Mouse (Mus musculus) adrenal gland, postnatal 36 days (tissue): ENCODE data around the gene Tm6sf2. TPM values are rescaled to one million over a fixed set of nuclear protein-coding genes. Genes with fewer than 3 reads are reported as not detected.
"Not testable (repeated sequence)": the region's sequence is repeated elsewhere in the genome, so short reads cannot be mapped to it uniquely, and the experiment has no call there.

ENCODE experiments used
- DNase-seq, 2 experiments: peaks; one replicate each; pipeline ENCODE4 v3.0.0; 2021; ENCODE audit warnings: mixed read lengths in 1 of 2
- long read RNA-seq, 2 experiments: library from polyadenylated mRNA; stranded (forward); transcript quantifications; one replicate each; pipeline ENCODE4 v2.0.0; 2021; ENCODE audit warnings: borderline sequencing depth in 2 of 2
- total RNA-seq, 2 experiments: library from RNA; stranded (reverse); gene quantifications; 2 replicates each; pipeline ENCODE4 v1.2.3; 2021

Tm6sf2 gene
- 1 to 10 TPM in 1 of 2 experiments, under 1 TPM in 1; 0.56 to 1.1 TPM for total RNA-seq
- long read RNA-seq, experiment 1, result 0 reads
- long read RNA-seq, experiment 2, result 0 reads

DNA sequence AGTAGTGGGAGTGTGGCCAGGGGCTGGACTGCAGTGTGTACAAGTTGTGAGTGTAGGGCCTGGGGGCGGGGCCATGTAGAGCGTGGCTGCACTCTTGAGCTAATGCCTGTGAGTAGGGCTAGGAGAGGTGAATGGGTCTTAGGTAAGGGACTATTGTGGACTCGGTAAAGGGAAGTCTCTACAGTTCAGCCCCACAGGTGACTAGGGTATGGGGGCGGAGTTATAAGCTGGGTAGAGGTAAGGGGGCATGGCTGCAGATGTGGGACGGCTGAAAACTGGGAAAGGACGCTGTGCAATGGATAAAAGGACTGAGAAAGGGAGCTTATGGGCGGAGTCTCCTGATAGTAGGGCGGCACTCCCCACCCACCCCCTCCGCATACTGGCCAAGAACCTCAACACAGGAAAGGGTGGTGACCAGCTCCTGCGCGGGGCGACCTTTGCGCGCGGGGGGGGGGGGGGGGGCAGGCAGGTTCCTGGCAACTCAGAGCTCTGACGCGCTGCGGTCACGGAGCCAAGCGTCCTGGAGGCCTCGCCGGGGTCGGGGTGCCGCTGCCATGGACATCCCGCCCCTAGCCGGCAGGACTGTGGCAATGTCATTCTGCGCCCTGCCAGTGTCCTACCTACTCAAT lies at the start of gene Tm6sf2:
Tm6sf2 (plus strand) TSS at position 484 of the 629 bp plus-strand sequence.
- peak; percentile 44 to 72 for DNase-seq

DNA sequence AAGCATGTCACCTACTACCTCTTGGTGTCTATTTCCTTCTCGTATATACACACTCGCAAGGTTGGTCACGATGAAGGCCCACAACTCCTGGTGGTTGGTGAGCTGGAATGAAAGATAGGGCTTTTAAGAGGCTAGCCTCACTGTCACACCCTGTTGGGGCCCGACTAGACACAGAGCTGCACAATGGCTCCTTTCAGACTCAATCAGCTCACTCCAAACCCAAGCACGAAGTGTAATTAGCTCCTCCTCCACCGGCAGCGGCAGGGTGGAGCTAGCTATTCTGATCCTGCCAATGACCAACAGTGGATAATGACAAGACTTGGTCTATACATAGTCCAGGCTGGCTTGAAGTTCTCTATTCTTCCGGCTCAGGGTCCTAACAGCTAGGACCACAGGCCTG lies 49.1 kb upstream of the Tm6sf2 start:
- DNase-seq, result no peak

DNA sequence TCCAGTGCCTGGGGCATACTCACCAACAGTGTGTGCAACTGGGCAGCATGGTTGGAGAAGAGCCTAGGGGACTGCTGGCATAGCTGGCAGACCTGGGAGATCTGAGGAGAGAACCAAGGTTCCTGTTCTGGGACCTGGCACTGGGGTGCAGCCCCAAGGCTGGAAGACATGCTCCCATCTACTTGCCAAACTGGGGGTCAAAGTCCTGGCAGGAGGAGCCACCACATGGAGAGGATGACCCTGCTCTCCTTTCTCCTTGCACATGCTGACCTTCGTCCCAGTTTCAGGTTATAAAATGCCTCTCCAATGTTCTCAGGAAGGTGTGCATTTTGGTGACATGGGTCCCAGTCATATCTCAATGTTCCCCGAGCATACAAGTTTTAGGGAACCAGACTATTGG lies 46.6 kb upstream of the Tm6sf2 start:
- DNase-seq, result no peak

DNA sequence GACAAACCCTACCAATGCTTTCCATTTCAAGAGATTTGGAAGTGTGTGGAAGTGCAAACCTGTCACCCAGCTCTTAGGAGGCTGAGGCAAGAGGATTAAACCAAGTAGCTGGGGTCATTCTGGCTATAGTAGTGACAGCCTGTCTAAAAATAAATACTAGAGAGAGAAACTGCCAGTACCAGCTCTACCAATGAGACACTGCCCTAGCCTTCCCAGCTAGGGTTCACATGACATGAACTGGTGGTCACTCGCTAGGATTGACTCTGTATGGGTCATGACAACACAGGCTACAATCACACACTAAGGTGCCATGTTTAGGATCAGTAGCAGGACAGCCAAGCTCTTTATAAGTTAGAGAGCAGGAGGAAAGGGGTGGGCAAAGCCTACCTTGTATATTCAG lies 42.5 kb upstream of the Tm6sf2 start:
- DNase-seq, result no peak

GRCm38 (mm10) chr8:70037994-70038393 lies 34.7 kb upstream of the Tm6sf2 start:
- no peak for DNase-seq

- peak in 1 of 2 experiments; percentile 41 for DNase-seq
These were observed 30.7 kb upstream of the Tm6sf2 start for GRCm38 (mm10) chr8:70041885-70042546.

GRCm38 (mm10) chr8:70042583-70043455 lies 29.9 kb upstream of the Tm6sf2 start, which contains the start of the genes Mau2 and Sugp1:
Gene Mau2 (minus strand): TSS chr8:70042734.
Gene Sugp1 (plus strand): TSS chr8:70042813.
- peak; percentile 97 to 98 for DNase-seq

- DNase-seq, result no peak
These were observed 28.7 kb upstream of the Tm6sf2 start for GRCm38 (mm10) chr8:70043996-70044395.

DNA sequence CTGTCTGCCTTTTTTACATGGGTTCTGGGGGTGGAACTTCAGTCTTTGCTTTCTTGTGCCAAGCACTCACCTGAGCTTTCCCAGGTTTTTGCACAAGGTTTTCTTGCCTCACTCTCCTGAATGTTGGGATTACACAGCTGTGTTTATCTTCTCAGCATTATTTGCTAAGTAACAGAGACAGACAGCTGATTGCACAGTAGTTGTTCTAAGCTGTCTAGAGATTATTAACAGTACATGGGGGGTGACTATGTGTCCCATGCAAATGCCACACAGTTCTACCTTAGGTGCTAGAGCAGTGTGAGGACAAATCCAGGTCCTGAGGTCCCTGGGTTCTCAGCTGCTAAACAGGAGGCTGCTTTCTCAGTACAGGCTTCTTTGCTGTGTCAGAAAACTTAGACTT lies 23.1 kb upstream of the Tm6sf2 start:
- DNase-seq, result no peak

GRCm38 (mm10) chr8:70050434-70050833 lies 22.3 kb upstream of the Tm6sf2 start:
- DNase-seq, result not testable (repeated sequence)

DNA sequence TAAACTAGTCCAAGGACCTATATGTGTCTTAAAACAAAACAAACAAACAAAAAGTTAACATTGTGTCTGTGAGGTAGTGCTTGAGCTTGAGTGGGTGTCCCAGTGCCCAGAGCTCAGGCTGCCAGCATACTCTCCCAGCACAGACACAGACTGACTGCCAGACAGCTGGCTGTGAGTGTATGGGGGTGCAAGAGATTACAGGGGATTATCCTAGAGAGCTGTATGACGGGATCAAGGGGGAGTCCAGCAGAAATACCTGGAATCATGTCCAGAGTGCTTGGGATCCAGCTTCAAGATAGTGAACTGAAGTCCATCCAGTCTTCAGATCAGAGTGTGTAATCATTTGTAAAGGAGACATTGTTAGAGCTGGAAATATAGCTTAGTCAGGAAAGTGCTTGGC lies 15.0 kb upstream of the Tm6sf2 start:
- DNase-seq, result no peak

- DNase-seq, result no peak
These were observed 786 bp upstream of the Tm6sf2 start for GRCm38 (mm10) chr8:70071836-70072440.

- DNase-seq, result no peak
These were observed 396 bp downstream of the Tm6sf2 start for GRCm38 (mm10) chr8:70073120-70073519.

DNA sequence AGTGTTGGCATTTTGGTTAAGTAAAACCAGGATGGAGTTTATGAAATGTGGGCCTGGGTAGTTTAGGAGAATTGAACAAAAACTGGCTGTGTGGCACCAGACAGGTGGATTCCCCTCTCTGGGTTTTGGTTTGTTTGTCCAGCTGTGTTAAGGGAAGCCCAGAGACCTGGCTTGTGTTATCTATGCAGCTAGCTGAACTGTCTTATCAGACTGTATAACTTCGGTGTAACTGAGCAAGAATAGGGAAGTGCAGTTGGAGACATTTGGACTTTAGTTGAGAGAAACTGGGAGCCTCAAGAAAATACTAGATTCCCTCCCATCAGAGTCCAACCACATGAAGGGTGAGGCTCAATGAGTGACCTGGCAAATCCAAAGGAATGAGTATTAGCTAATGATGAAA lies 958 bp downstream of the Tm6sf2 start:
- DNase-seq, result no peak

DNA sequence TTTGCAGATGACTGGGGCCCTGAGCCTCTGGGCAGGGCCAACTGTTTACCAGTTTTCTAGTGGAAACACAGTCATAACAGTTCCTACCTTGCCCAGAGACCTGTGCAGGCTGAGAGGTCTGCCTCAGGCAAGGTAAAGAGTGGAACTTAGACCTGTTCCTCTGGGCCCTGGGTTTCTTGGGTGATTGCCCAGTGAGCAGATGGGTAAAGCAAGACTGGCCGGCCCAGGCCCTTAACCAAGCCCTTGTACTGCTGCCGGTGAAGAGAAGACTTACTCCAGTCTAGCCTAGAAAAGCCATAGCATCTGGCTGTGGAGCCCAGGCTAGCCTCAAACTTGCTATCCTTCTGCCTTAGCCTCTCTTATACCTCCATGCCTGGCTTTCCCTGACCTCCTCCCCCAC lies 9.3 kb downstream of the Tm6sf2 start:
- no peak for DNase-seq

DNA sequence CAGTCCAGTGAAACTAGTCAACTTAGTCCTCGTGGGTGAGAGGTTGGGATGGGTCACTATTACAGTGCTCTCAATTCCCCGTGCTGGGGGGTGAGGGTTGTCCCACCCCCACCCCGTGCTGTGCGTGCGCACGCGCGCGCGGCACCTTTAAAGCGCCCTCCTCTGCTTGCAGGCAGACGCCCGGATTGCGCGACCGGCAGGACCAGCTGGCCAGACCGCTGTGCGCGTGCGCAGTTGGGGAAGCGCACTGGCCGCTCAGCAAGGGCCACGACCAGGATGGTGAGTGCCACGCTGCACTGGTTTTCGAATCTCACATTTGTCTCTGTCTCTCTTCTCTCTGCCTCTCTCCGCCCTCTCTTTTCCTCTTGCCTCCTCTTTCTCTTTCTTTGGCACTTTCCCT lies 10.6 kb downstream of the Tm6sf2 start, which contains the start of gene Hapln4:
Hapln4 (plus strand) TSS at position 173 of the 400 bp plus-strand sequence.
- DNase-seq, result peak; percentile 76 to 80

GRCm38 (mm10) chr8:70084191-70085065 lies 11.7 kb downstream of the Tm6sf2 start:
- peak in 1 of 2 experiments; percentile 11 for DNase-seq

GRCm38 (mm10) chr8:70086151-70086550 lies 13.4 kb downstream of the Tm6sf2 start:
- no peak for DNase-seq

DNA sequence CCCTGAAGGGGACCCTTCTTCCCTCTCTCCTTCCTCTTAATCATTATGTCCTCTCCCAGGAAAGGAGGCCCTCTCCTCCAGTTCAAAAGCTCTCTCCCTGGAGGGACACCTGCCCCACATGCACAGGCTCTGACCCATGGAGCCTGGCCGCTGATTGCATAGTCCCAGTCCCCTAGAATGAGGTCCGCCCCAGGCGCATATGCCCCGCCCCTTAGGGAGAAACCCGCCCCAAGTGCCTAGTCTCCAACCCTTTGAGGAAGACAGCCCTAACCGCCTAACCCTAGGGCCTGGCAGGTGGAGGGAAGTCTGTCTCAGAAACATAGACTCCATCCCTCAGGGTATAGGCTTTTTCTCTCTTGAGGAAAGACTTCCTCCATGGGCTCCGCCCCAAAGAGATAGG lies 14.5 kb downstream of the Tm6sf2 start:
- DNase-seq, result peak in 1 of 2 experiments; percentile 18

GRCm38 (mm10) chr8:70087836-70088650 lies 15.3 kb downstream of the Tm6sf2 start:
- DNase-seq, result peak; percentile 48 to 65
